Mouse (Mus musculus) natural killer cell, adult 2 months (primary cell): ENCODE data around the gene Cyp2d34.

Source experiments
- DNase-seq, 2 experiments: peaks; one replicate each; pipeline ENCODE4 v3.0.0; 2022; ENCODE audit warnings: low spot score in 2 of 2

Cyp2d34 gene

DNA sequence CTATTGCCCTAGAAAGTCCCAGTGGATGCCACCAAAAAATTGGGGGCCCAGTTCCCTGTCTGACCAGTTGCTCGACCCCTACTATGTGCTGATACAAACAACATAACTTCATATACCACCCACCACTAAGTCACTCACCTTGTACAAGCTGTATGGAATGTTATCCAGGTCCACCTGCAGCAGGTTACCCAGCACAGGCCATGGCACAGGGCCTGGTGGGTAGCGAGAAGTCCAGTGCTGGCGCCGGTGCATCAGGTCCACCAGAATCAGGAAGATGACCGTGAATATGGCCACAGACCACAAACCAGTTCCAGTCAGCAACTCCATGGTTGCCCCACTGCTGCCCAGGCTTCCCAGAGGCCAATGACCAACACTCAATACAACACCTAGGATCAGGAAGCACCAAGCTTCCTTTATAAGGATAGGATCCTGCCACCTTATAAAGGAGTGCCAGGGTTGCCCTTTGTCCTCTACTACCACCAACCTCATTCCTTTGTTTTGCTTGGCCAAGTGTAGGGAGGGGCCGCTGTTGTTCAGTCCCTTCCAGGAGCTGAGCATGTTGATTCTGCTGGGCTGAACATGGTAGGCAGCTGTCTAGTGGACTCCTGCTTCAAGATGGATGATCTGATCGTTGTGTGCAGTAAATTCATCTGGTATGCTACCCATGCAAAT is at the start of gene Cyp2d34:
Gene Cyp2d34, minus strand, starts transcription at position 416 of the 672 bp plus-strand sequence.
- DNase-seq: no peak

DNA sequence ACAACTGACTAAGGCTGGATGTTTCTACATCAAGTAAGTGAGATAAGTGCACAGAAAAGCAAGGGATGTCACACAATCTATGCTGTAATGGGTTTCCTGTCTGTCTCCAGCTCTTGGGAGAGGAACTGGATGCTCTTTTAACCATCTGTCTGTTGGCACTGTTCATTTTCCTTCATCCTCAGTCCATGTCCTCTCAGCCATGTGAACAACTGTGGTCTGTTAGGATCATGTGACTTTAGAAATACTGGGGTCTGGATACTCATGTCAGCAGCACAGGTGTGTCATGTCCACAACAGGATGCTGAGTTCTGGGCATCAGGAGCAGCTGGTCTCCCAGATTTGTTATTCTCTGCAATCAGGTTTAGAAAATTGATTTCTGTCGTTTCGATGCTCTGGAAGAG is 35.6 kb upstream of the Cyp2d34 start:
- no peak for DNase-seq

DNA sequence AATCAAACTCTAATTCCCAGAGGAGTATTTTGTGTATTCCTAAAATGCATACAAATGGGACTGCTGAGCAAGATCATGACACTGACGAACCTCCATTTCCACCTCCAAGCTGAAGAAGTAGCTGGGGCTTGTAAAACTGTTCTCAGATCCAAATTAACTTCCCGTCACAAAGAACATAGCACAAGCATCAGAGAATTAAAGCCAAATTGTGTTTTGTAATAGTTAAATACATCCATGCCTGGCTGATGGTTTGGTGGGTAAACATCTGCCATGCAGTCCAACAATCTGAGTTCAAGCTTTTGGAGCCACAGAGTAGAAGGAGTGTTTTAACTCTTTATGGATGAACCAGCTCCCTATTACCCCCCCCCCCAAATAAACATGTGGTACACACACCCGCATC is 23.6 kb upstream of the Cyp2d34 start:
- no peak for DNase-seq

DNA sequence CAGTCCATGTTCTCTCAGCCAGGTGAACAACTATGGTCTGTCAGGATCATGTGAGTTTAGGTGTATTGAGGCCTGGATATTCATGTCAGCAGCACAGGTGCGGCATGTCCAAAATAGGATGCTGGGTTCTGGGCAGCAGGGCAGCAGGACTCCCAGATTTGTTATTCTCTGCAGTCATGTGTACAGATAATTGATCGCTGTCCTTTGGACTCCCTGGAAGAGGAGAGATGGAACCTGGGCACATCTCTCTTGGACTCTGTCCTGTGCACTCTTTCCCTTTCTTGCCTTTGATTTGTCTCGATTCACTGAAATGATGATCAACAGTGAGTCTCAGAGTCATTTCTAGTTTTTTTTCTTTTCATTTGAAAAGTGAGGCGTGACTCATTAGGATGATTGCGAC is 23.0 kb upstream of the Cyp2d34 start:
- no peak for DNase-seq

DNA sequence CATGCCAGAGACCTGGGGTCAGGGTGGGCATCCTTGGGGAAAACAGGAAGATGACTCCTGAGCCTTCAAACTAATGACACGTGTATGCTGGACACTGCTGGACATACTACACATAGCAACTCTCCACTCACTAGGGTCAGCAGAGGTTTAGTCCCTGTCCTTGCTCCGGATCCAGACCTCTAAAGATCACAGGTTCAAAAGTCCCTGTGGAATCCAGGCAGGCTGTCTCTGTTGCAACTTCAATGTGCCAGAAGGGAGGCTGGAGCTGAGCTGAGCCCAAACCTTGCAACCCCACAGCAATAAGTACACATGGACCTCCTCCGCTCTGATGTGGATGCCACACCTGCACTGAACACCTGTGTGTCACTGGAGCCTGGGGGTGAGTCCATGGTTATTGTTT is 22.0 kb upstream of the Cyp2d34 start:
- DNase-seq: no peak

DNA sequence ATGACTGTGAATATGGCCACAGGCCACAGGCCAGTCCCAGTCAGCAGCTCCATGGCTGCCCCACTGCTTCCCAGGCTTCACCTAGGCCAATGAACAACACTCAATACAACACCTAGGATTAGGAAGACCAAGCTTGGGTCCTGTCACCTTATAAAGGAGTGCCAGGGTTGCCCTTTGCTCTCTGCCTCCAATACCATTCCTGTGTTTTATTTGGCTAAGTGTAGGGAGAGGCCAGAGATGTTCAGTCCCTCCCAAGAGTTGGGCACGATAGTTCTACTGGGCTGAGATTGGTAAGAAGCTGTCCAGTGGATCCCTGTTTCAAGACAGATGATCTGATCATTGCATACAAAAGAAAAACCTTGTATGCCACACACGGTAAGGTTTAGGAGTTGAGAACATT is 21.2 kb upstream of the Cyp2d34 start:
- DNase-seq: no peak

DNA sequence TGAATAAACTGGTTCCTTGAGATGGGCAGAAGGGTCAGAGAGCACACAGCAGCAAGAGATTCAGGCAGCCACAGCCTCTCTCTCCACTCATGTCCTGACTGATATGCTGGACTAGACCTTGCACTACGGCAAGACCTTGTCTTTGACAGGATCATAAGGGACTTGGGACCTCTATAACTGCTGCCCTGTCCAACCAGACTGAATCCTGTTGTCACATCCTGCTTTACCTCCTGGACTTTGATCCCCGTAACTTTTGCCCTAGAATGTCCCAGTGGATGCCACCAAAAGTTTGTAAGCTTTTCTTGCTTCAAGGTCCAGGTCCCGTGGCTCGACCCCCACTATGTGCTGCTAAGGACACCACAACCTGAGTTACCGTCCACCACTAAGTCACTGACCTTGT is 20.6 kb upstream of the Cyp2d34 start:
- no peak for DNase-seq

DNA sequence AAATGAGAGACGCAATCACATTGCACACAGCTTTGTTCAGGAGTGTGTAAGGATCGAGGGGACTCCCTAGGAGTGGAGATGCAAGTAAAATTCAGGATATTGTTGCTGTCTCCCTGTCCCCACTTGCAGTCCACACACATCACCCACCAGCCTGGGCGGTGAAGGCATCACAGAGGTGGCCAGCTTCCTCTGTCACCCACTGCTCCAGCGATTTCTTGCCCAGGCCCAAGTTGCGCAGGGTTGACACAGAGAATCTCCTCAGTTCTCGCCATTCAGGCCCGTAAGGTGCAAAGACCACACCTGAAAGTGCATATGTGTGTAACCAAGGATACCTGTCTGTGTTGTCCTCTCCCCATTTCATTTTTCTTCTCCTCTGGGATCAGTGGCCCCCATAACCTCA is 19.5 kb upstream of the Cyp2d34 start:
- no peak for DNase-seq

DNA sequence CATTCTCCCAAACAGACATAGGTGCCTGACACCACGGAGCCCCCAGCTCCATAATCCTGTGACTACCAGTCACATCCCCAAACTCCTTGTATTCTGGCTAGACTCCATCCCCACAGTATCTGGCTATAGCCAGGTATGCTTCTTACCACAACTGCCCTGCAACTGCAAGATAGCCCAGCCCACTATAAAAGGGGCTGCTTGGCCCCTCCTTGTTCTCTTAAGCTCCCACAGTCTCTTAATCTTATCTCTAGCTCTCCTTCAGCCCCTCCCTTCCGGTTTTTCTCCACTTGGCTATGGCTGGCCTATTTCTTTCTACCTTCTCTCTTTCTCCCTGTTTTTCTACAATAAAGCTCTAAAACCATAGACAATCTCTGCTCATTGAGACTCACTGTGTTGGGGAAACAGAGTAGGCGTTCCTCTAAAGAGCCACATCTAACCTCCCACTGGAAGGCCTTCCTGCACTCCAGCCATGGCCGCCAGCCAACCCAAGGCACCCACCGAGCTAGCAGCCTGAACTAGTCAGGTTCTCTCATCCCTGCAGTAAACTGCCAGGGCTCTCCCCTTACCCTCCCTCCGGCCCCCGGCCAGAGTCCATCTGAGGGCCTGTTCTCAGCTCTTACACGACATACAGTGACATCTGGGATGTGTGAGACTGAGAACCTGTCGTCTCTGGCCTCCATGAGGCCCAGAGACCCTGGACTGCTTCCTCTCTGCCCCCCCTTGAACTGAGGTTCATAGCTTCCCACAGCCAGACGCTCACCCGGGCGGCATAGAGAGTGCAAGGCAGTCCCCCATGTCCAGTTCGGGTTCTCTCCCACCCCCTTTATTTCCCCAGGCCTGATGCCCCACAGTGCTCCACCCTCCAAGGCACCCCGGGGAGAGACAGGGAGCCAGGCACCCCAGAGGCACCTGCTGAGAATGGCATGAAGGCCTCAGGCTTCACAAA is 16.7 kb upstream of the Cyp2d34 start:
- no peak for DNase-seq

DNA sequence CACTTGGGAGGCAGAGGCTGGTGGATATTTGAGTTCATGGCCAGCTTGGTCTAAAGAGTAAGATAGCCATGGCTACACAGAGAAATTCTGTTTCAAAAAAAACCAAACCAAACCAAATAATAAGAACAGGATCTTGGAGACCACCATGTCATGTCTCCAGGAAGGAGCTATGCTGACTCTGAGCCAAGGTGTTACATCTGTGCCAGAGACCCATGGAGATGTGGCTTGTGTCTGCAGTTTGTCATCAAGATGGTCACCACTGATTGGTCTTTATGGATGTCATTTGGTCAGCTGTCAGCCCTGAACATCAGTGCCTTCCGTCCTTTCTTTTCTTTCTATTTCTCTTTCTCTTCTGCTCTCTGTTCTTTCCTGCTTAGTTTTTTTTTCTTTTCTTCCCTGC is 14.2 kb upstream of the Cyp2d34 start:
- no peak for DNase-seq

DNA sequence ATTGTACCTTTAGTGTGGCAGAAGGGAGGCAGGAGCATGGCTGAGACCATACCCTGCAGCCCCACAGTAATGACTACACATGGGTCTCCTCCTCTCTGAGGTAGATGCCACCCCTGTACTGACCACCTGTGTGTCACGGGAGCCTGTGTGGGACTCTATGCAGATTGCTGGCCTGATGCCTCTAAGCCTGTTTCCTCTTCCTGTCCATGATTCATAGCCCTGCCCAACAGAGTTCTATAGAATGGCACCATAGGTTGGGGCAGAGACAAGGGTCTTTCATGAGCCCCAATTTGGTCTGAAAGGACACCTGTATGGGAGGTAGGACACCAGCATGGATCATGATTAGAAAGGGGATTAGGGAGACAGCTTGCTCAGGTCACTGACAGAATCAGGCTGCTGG is 1.2 kb upstream of the Cyp2d34 start:
- DNase-seq: no peak

DNA sequence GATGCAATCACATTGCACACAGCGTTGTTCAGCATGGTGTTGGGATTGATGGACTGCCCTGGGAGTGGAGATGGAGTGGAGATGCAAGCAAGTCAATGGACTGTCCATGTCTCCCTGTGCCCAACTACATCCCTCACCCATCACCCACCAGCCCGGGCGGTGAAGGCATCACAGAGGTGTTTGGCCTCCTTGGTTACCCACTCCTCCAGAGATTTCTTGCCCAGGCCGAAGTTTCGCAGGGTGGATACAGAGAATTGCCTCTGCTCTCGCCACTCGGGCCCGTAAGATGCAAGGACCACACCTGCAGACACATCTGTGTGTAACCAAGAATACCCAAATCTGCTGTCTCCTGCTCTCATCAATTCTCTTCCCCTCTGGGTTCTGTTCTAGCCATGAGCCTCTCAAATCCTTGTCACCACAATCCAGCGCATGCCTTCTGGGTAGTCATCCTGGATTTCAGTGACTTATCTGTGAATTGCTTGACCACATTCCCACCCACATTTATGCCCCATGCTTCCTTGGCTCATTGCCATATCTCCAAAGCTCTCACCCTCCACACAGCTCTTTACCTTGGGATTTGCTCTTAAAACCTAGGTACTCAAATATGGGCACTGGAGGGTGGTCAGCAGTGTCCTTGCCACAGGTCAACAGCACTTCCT is 2.3 kb downstream of the Cyp2d34 start:
- no peak for DNase-seq

DNA sequence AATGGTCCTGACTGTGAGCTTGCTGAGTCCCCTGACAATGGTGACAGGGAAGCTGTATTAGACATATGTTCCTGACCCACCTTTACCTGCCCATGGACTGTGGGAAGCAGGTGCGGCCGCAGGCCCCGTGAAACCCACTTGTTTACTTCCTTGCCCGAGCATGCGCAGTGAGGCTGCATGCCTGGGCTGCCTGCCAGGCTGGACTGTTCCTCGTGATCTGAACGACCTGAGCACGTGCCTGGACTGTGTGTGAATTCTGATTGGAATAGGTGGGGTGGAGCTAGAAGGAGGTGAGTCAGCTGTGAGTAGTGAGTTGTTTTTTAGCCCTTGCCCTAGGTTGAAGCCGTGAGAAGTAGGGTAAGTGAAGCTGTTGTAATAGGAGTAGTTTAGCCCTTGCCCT is 38.1 kb downstream of the Cyp2d34 start:
- no peak for DNase-seq

DNA sequence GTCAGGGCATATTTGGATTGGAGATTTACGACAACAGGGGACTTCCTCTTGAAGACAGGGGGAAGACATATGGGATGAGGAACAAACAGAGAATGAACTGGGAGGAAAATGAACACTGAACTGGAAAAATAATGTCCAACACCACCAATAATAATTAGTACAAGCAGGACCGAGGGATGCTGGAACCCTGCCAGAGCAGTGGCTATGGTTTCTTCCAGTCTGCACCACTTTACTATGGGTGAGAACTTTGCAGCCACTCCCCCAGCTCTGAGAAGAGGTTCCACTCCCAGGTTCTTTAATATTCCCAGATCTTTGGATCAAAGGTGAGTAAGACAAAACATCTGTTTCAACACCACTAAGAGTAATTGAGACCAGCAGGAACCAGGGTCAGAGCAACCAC is 41.7 kb downstream of the Cyp2d34 start:
- no peak for DNase-seq

DNA sequence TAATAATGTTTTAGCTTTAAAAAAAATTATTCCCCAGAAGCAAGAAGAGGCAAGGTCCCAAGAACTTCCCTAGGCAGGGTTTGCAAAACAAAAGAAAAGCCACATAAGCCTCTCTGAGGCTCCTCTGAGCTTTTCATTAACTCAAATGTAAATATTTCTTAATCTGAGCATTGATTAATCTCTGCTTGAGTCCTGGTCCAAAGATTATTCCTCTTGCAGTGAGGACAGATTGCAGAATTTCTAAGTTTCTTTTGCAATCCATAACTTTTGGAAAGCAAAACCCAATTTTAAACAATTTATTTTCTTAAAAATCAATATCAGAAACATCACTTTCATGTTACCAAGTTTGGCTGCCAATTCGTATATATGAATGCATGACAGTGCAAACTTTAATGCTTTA is 47.9 kb downstream of the Cyp2d34 start:
- DNase-seq: no peak
